Mouse (Mus musculus): ENCODE measurements around the gene Plce1.

DNA sequence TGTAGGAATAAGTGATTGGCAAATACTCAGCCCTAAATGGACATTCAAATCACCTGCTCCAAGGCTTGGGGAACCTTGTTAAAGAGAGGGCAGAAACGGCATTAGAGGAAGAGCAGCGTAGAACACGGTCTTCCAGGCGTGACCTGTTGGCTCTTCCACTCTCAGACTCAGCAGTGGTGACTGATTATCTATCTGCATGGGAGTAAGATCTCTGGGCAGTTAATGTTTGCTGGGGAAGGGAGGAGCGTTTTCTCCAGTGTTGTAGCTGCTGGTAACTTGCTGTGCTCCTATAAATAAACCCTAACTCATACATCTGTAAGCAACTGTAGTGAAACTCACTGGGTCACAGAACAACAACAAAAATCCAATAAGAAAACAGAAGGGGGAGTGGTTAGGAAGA is 108.6 kb downstream of the Plce1 start:
- TF ChIP-seq CTCF (IDR thresholded peaks at IDR 0.05), result no peak
- no peak for TF ChIP-seq EP300 (IDR thresholded peaks at IDR 0.05)

All from lung, postnatal 0 days (tissue).